Mouse (Mus musculus) CD4-positive, CD25-positive, alpha-beta regulatory T cell, adult 2 months (primary cell): ENCODE data around the gene Bax.

Experiments used
- DNase-seq: peaks from one replicate; pipeline ENCODE4 v3.0.0-alpha.2; 2012; ENCODE audit warnings: low read depth, low spot score

The Bax gene

DNA sequence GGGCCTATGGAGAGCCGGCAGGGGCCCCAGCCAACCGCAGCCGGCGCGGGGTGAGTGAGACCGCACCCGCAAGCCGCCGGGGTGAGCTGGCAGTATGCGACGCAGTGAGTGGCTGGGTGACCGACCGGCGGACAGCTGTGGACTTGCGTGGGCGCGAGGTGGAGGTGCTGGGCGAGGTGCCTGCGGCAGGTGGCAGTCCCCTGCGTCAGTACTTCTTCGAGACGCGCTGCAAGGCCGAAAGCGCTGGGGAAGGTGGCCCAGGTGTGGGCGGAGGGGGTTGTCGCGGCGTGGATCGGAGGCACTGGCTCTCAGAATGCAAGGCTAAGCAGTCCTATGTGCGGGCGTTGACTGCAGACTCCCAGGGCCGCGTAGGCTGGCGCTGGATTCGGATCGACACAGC, 51.1 kb downstream of the Bax start:
- DNase-seq, result peak; percentile 65

DNA sequence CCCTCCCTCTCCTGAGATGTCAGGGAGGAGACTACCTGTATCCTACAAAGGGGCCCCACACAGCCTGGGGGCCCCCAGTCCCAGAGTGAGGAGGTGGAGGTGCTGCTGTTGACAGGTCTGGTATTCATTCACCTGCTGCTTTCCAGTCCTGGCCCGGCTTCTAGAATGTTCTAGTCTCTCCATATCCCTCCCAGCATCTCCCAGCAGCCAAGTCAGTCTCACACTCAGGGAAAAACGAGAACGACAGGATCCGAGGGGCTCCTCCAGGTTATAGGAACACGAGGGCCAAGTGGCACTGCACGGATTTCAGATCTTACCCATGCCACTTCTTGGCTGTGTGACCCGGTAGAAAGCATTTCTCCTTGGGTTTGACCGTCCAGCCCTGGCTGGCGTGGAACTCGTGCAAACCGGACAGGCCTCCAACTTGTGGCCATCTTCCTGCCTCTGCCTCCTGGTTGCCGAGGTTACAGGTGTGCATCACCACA, 51.9 kb downstream of the Bax start:
- no peak for DNase-seq

GRCm38 (mm10) chr7:45413864-45414739, 52.6 kb downstream of the Bax start:
- DNase-seq, result peak; percentile 27

- DNase-seq, result peak; percentile 40
Observed at GRCm38 (mm10) chr7:45413113-45413863, 53.4 kb downstream of the Bax start, which contains the start of gene Ntf5. Gene Ntf5, plus strand, starts transcription at chr7:45413695.

DNA sequence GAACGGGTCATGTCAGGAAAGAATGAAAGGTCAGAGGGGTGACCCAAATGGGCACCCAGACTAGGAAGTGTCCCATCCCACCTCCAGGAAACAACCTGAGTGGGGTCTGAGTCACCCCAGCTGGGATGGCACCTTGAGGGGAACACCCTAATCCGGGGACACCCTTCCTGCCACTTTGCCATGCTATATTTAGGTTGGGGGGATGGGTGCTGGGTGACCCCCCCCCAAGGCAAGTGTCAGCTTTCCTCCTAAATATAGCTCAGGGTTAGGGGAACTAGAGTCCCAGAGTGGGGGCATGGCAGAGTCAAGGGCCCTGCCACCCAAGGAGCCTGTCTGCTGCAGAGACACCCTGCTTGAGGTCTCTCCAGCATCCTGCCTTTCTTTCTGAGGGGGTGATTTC, 54.3 kb downstream of the Bax start:
- DNase-seq, result no peak
